Mouse (Mus musculus) midbrain, embryonic 11.5 days (tissue): ENCODE results near the gene Ifna15. TPM values are rescaled to one million over a fixed set of nuclear protein-coding genes. Genes with fewer than 3 reads are reported as not detected.

Experiments
- ATAC-seq: fragments of 200-750 bp; cut with Nextera tagmentation; 2 replicates; pipeline ENCODE4 v1.8.0; 2017; ENCODE audit warnings: moderate TSS enrichment, moderate library complexity; ENCODE audit not compliant: low FRiP score
- DNase-seq: peaks from one replicate; pipeline ENCODE4 v3.0.0; 2015; ENCODE audit warnings: low spot score; ENCODE audit errors: missing footprints
- H3K27ac ChIP-seq: fragments of 300-500 bp; sonication (generic); 2 replicates; pipeline ENCODE4 v1.5.1; 2014; ENCODE audit warnings: low read depth, low read length
- H3K27me3 ChIP-seq: fragments of 300-500 bp; sonication (generic); 2 replicates; pipeline ENCODE4 v1.6.1; 2014; ENCODE audit warnings: mild to moderate bottlenecking, low read length, moderate library complexity, mixed read lengths; ENCODE audit not compliant: control insufficient read depth, insufficient read depth
- H3K36me3 ChIP-seq: fragments of 300-500 bp; sonication (generic); 2 replicates; pipeline ENCODE4 v1.6.1; 2014; ENCODE audit warnings: mild to moderate bottlenecking, low read length, moderate library complexity, mixed read lengths; ENCODE audit not compliant: control insufficient read depth, insufficient read depth
- H3K4me1 ChIP-seq: fragments of 300-500 bp; sonication (generic); 2 replicates; pipeline ENCODE4 v1.6.1; 2014; ENCODE audit warnings: low read length; ENCODE audit not compliant: control insufficient read depth, insufficient read depth
- H3K4me2 ChIP-seq: fragments of 300-500 bp; sonication (generic); 2 replicates; pipeline ENCODE4 v1.6.1; 2014; ENCODE audit warnings: mild to moderate bottlenecking, moderate library complexity
- H3K4me3 ChIP-seq: fragments of 300-500 bp; sonication (generic); 2 replicates; pipeline ENCODE4 v1.5.1; 2014; ENCODE audit warnings: low read depth, low read length
- H3K9ac ChIP-seq: fragments of 300-500 bp; sonication (generic); 2 replicates; pipeline ENCODE4 v1.6.1; 2014; ENCODE audit warnings: low read length
- H3K9me3 ChIP-seq: fragments of 300-500 bp; sonication (generic); 2 replicates; pipeline ENCODE4 v1.6.1; 2016; ENCODE audit warnings: low read length; ENCODE audit not compliant: control insufficient read depth
- WGBS: fragments of 180-500 bp; shearing (Covaris S2); extraction: QIAGEN DNeasy Blood & Tissue Kit; methylation state at CpG from one replicate; pipeline ENCODE4 v1.1.7; 2014; 5-methylcytosine and 5-hydroxymethylcytosine counted together
- polyA plus RNA-seq: library from polyadenylated mRNA; unstranded; fragments of >200 nt; fragmentation: Nextera tagmentation; extraction: Ambion mirVana; gene quantifications from 2 replicates; pipeline ENCODE4 v1.2.1, GENCODE M21; 2014

Gene Ifna15
- polyA plus RNA-seq, 1 experiment from 2014 or later = not detected

- 91% methylated on average over 4 of the region's 4 CpGs for WGBS
- ATAC-seq (no peak), DNase-seq (no peak)
These were observed 35.4 kb downstream of the Ifna15 start, which contains the start of gene Ifnb1 for GRCm38 (mm10) chr4:88522674-88523073. Ifnb1 (minus strand) TSS chr4:88522774.

GRCm38 (mm10) chr4:88517957-88518356 lies 40.1 kb downstream of the Ifna15 start:
- Histone ChIP-seq H3K27me3 (no peaks in the 10 kb centered on the region), H3K4me2 (no peak overlapping the region), H3K9ac (no peak overlapping the region), H3K4me3 (no peak overlapping the region), H3K9me3 (no peaks in the 10 kb centered on the region), H3K27ac (no peak overlapping the region), H3K36me3 (no peaks in the 10 kb centered on the region), H3K4me1 (no peaks in the 10 kb centered on the region)
- DNase-seq (no peak), ATAC-seq (no peak)
- 87% methylated on average over 2 of the region's 2 CpGs for WGBS

More at GRCm38 (mm10) chr4:88522674-88523073, 35.4 kb downstream of the Ifna15 start, which contains the start of gene Ifnb1:
- no peak within 1 kb of the TSS for H3K4me2 ChIP-seq
- no peaks in the 10 kb centered on the region for H3K4me1 ChIP-seq
- no peak within 1 kb of the TSS for H3K9ac ChIP-seq
- no peak within 1 kb of the TSS for H3K4me3 ChIP-seq
- H3K9me3 ChIP-seq = no peaks in the 10 kb centered on the region
- no peaks in the 10 kb centered on the region for H3K27me3 ChIP-seq
- no peaks in the 10 kb centered on the region for H3K36me3 ChIP-seq
- H3K27ac ChIP-seq = no peak within 1 kb of the TSS

- no peaks in the 10 kb centered on the region for H3K36me3 ChIP-seq
- H3K9ac ChIP-seq = no peak overlapping the region
- no peak overlapping the region for H3K27ac ChIP-seq
- DNase-seq (no peak), ATAC-seq (no peak)
- no peak overlapping the region for H3K4me3 ChIP-seq
- H3K9me3 ChIP-seq = no peaks in the 10 kb centered on the region
- WGBS = 70% methylated on average over 3 of the region's 4 CpGs
- H3K4me2 ChIP-seq = no peak overlapping the region
- H3K4me1 ChIP-seq = no peaks in the 10 kb centered on the region
- H3K27me3 ChIP-seq = no peaks in the 10 kb centered on the region
These were observed 42.3 kb downstream of the Ifna15 start for GRCm38 (mm10) chr4:88515711-88516211.

GRCm38 (mm10) chr4:88515250-88515649 lies 42.8 kb downstream of the Ifna15 start:
- ATAC-seq (no peak), DNase-seq (no peak)
- WGBS = 80% methylated on average over 2 of the region's 2 CpGs
- Histone ChIP-seq H3K36me3 (no peaks in the 10 kb centered on the region), H3K27ac (no peak overlapping the region), H3K4me3 (no peak overlapping the region), H3K4me2 (no peak overlapping the region), H3K4me1 (no peaks in the 10 kb centered on the region), H3K9me3 (no peaks in the 10 kb centered on the region), H3K9ac (no peak overlapping the region), H3K27me3 (no peaks in the 10 kb centered on the region)

DNA sequence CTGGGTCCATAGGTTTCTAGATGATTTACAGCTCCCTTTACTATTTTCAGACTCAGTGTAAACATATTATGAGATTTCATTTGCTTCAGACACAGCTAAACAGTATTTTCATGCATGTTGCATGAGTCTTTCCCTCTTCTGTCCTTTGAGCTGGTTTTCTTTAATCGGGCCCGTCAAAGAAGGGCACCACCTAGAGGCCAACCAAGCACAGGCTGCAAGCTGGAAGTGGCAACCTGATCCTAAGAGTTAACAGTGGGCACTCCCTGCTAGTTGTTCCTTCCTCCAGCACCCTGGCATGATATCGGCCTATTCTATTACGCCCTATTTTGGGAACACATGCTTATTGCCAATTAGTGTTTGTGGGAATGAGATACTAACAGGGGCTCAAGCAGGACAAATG lies 43.6 kb downstream of the Ifna15 start:
- no peaks in the 10 kb centered on the region for H3K9me3 ChIP-seq
- H3K4me2 ChIP-seq = no peak overlapping the region
- WGBS = 45% methylated on average over 4 of the region's 4 CpGs
- no peak overlapping the region for H3K4me3 ChIP-seq
- H3K4me1 ChIP-seq = no peaks in the 10 kb centered on the region
- H3K27ac ChIP-seq = no peak overlapping the region
- H3K9ac ChIP-seq = no peak overlapping the region
- ATAC-seq (no peak), DNase-seq (peak; percentile 85)
- no peaks in the 10 kb centered on the region for H3K27me3 ChIP-seq
- H3K36me3 ChIP-seq = no peaks in the 10 kb centered on the region

DNA sequence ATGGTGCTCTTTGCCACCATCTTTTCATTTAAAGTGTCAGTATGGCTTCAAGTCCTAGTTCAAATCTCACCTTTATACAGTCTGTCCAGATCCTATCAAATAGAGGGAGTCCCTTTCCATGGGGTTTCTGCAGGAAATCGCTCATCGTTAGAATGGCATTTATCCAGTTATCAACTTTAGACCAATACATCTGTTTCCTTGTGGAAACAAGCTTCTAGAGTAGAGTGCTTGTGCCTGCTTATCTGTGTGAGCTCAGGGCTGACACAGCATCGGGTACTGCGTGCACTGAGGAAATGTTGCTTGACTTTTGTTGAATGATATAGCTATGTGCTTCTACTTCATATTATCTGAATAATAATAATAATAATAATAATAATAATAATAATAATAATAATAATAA lies 44.3 kb downstream of the Ifna15 start:
- no peaks in the 10 kb centered on the region for H3K36me3 ChIP-seq
- no peaks in the 10 kb centered on the region for H3K4me1 ChIP-seq
- DNase-seq (no peak), ATAC-seq (no peak)
- no peaks in the 10 kb centered on the region for H3K9me3 ChIP-seq
- 91% methylated on average over 4 of the region's 4 CpGs for WGBS
- no peaks in the 10 kb centered on the region for H3K27me3 ChIP-seq
- H3K4me2 ChIP-seq = no peak overlapping the region
- no peak overlapping the region for H3K4me3 ChIP-seq
- H3K27ac ChIP-seq = no peak overlapping the region
- H3K9ac ChIP-seq = no peak overlapping the region

Other genes starting within 250 kb of the Ifna15 start
- 3.7 and 4.4 TPM in 2 replicates for gene Hacd4, start 119.3 kb downstream of the Ifna15 start, polyA plus RNA-seq
- gene Ifnb1, start 35.5 kb downstream of the Ifna15 start, polyA plus RNA-seq = not detected in 2 replicates
- gene Ifna14, start 13.6 kb upstream of the Ifna15 start, polyA plus RNA-seq = not detected in 2 replicates
- gene Ifna9, start 34.1 kb upstream of the Ifna15 start, polyA plus RNA-seq = not detected in 2 replicates
- gene Ifna12, start 45.1 kb upstream of the Ifna15 start, polyA plus RNA-seq = not detected in 2 replicates
- not detected in 2 replicates for gene C87499, start 76.2 kb upstream of the Ifna15 start, polyA plus RNA-seq
- gene Ifna13, start 86.2 kb upstream of the Ifna15 start, polyA plus RNA-seq = not detected in 2 replicates
- gene Ifna16, start 118.7 kb upstream of the Ifna15 start, polyA plus RNA-seq = not detected in 2 replicates
- not detected in 2 replicates for gene Ifna2, start 125.7 kb upstream of the Ifna15 start, polyA plus RNA-seq
- gene Ifnab, start 133.1 kb upstream of the Ifna15 start, polyA plus RNA-seq = not detected in 2 replicates
- 1.4 and 1.6 TPM in 2 replicates for gene Gm26566, start 163.6 kb upstream of the Ifna15 start, polyA plus RNA-seq
- gene Klhl9, start 164.2 kb upstream of the Ifna15 start, polyA plus RNA-seq = 153 and 169 TPM in 2 replicates
- not detected in 2 replicates for gene Gm13271, start 196.6 kb upstream of the Ifna15 start, polyA plus RNA-seq
- gene Gm13283, start 201.9 kb upstream of the Ifna15 start, polyA plus RNA-seq = 0.15 TPM in 1 of 2 replicates, not detected in the other
- gene Gm13290, start 215.6 kb upstream of the Ifna15 start, polyA plus RNA-seq = not detected in 2 replicates
- not detected in 2 replicates for gene Gm13289, start 218.7 kb upstream of the Ifna15 start, polyA plus RNA-seq
- gene Gm13272, start 221.6 kb upstream of the Ifna15 start, polyA plus RNA-seq = not detected in 2 replicates
- gene Ifnz, start 223.9 kb upstream of the Ifna15 start, polyA plus RNA-seq = not detected in 2 replicates
- not detected in 2 replicates for gene Gm13276, start 227.5 kb upstream of the Ifna15 start, polyA plus RNA-seq
- gene Gm13277, start 230.4 kb upstream of the Ifna15 start, polyA plus RNA-seq = not detected in 2 replicates
- not detected in 2 replicates for gene Gm13278, start 233.3 kb upstream of the Ifna15 start, polyA plus RNA-seq
- not detected in 2 replicates for gene Gm13275, start 236.2 kb upstream of the Ifna15 start, polyA plus RNA-seq
- not detected in 2 replicates for gene Gm13279, start 239.2 kb upstream of the Ifna15 start, polyA plus RNA-seq
- gene Gm13285, start 241.4 kb upstream of the Ifna15 start, polyA plus RNA-seq = 0.29 and 0.61 TPM in 2 replicates
- gene Gm13287, start 245.0 kb upstream of the Ifna15 start, polyA plus RNA-seq = not detected in 2 replicates
- gene Gm13288, start 247.3 kb upstream of the Ifna15 start, polyA plus RNA-seq = 0.12 TPM in 1 of 2 replicates, not detected in the other